Mouse (Mus musculus): ENCODE data around the gene Alg12.

DNA sequence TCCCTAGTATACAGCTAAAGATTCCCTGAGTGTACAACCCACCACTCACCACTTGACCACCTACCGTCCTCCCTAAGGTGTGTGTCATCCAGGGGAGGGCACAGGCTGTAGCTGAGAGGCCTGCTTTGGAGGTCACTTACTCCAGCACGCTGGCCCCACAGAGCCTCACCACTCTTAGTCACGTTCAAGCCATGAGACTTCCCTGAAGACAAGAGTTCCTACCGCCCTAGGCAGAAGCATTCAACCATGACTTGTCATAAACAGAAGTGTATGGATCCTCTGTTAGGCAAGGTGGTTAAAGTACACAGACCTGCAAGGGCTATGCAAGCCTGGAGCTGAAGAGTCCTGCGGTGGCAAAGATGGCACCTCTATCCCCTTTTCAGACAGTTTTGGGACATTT, 11.6 kb upstream of the Alg12 start:
- TF ChIP-seq CTCF (IDR thresholded peaks at IDR 0.05; ENCODE audit: low read depth, low read length), result no peak
- no peak for TF ChIP-seq POLR2A (IDR thresholded peaks at IDR 0.05; ENCODE audit: borderline replicate concordance, low read depth, low read length)
